Mouse (Mus musculus): ENCODE data around the gene Naa38.

DNA sequence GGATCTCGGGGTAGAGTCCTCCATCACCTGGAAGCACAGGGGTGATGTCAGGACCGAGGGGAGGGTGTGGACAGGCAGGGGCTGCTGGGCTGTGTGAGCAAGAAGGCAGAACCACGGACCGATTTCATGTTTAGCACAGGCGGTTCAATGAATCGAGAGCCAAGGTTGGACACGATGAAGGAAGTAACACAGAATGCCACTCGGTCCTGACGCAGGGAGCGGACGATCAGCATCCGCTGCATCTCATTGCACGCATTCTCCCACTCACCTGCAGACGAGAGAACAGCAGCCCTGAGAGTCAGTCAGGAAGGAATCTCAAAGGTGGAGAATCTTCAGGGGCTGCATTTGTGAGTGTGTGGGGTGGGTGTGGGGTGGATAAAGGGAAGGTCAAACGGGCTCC lies 35.3 kb downstream of the Naa38 start:
- TF ChIP-seq CTCF (IDR thresholded peaks at IDR 0.05; ENCODE audit: low read depth, low read length) (no peak), POLR2A (IDR thresholded peaks at IDR 0.05; ENCODE audit: insufficient read depth, low read length) (no peak), EP300 (IDR thresholded peaks at IDR 0.05; ENCODE audit: insufficient read depth, low read depth, low read length) (no peak)
